Mouse (Mus musculus) liver, postnatal 0 days (tissue): ENCODE data around the gene Lyve1.

Source experiments
- CTCF ChIP-seq: sonication (generic); IDR thresholded peaks from 2 replicates; pipeline ENCODE4 v1.5.1; 2016; ENCODE audit warnings: antibody characterized with exemption, low read depth
- EP300 ChIP-seq: IDR thresholded peaks from 2 replicates; pipeline ENCODE4 v1.6.1; 2016; ENCODE audit warnings: antibody characterized with exemption, low read depth, mild to moderate bottlenecking

GRCm38 (mm10) chr7:110834018-110834417, 29.0 kb downstream of the Lyve1 start:
- no peak for TF ChIP-seq CTCF
- TF ChIP-seq EP300, result no peak
